In genomic region chr6:143166452-143167357, GRCm38 (mm10) we compare ENCODE assay signal across 8 mouse cellular contexts. TPM values are rescaled to one million over a fixed set of nuclear protein-coding genes. Genes with fewer than 3 reads are reported as not detected.
A peak's percentile ranks its signal among the peaks of the same experiment; 100 is the strongest.
DNase-seq lines count a peak whose midpoint lies in the region; ATAC-seq and TF ChIP-seq lines count a peak whose summit lies in the region.

Gene Etnk1 (plus strand): TSS chr6:143167221.

- DNase-seq in ES-E14 (ENCODE audit: low read depth, low spot score): no peak
- peak; percentile 99 for DNase-seq in cerebellum, adult 11-12 months
- peak; percentile 94 for DNase-seq in heart, postnatal 25 days (ENCODE audit: low spot score)
- peak; percentile 98 to 100 for DNase-seq in layer of hippocampus, adult 18-20 months (ENCODE audit: low spot score in 2 of 2)
- peak; percentile 95 for DNase-seq in lung, adult 2 months
- peak; percentile 97 to 99 for DNase-seq in thymus, adult 18-20 months

- H3K27me3 ChIP-seq in forebrain, embryonic 15.5 days: no peaks in the 10 kb centered on the region

- in situ Hi-C loops in ES-E14 (cut with MboI; ENCODE audit: low sequenced_read_pairs in 2 of 2, unreplicated experiment in 2 of 2): no loop called here

- peak; percentile 97 for ATAC-seq in forebrain, embryonic 15.5 days (replicated peaks)
- peak; percentile 86 for ATAC-seq in neutrophil, adult 5-6 weeks (ENCODE audit: extremely low read depth, insufficient number of reproducible peaks, low FRiP score, poor library complexity, severe bottlenecking)

- peak within 1 kb of the TSS; percentile 83 for H3K4me2 ChIP-seq in forebrain, embryonic 15.5 days (replicated peaks)

- intact Hi-C loops in heart, postnatal 25 days (cut with DNase I): loop anchor here (2.0 kb wide), 1 partner anchor 68 kb away; no protein-coding TSS in a partner anchor

- H3K27ac ChIP-seq in ES-E14 (ENCODE audit: insufficient read depth, low read depth, low read length, poor library complexity, severe bottlenecking): peak within 1 kb of the TSS; percentile 94
- peak within 1 kb of the TSS; percentile 94 for H3K27ac ChIP-seq in forebrain, embryonic 15.5 days (replicated peaks)

- H3K36me3 ChIP-seq in ES-E14 (ENCODE audit: control insufficient read depth, insufficient read depth, low read length, poor library complexity, severe bottlenecking): peaks cover 13% of the 10 kb centered on the region
- 0 out of 2 replicates have a peak, but pooled peaks cover 4% of the 10 kb centered on the region for H3K36me3 ChIP-seq in forebrain, embryonic 15.5 days

- under 1% methylated on average over 80 of the region's 81 CpGs for whole genome bisulfite sequencing in forebrain, embryonic 15.5 days
- whole genome bisulfite sequencing in lung, adult 2 months: 1% methylated on average over 80 of the region's 81 CpGs

- H3K9ac ChIP-seq in ES-E14 (ENCODE audit: insufficient read depth, low read depth, low read length, poor library complexity, severe bottlenecking): peak within 1 kb of the TSS; percentile 95
- peak within 1 kb of the TSS; percentile 91 for H3K9ac ChIP-seq in forebrain, embryonic 15.5 days (replicated peaks)

- TF ChIP-seq CTCF in lung, adult 2 months (IDR thresholded peaks at IDR 0.05; ENCODE audit: insufficient read depth, low read length): peak; percentile 5; the same call in 1 of the 2 replicates

- H3K4me1 ChIP-seq in ES-E14 (ENCODE audit: control insufficient read depth in 2 of 2, insufficient read depth in 2 of 2, low read length in 2 of 2, poor library complexity in 1 of 2): peaks cover 6 to 18% of the 10 kb centered on the region in 2 experiments
- H3K4me1 ChIP-seq in forebrain, embryonic 15.5 days: peaks cover 34% of the 10 kb centered on the region
- peaks cover 6% of the 10 kb centered on the region; the same call in 1 of the 2 replicates for H3K4me1 ChIP-seq in lung, adult 2 months (ENCODE audit: control insufficient read depth, insufficient read depth, low read length)

- H3K9me3 ChIP-seq in ES-E14 (ENCODE audit: control insufficient read depth, insufficient read depth, low read depth, low read length): no peaks in the 10 kb centered on the region
- no peaks in the 10 kb centered on the region for H3K9me3 ChIP-seq in forebrain, embryonic 15.5 days

- H3K4me3 ChIP-seq in ES-E14 (ENCODE audit: insufficient read depth in 1 of 2, low read depth in 1 of 2, low read length in 2 of 2, poor library complexity in 1 of 2, severe bottlenecking in 1 of 2): peak within 1 kb of the TSS; percentile 83 to 95
- peak within 1 kb of the TSS; percentile 96 for H3K4me3 ChIP-seq in forebrain, embryonic 15.5 days
- H3K4me3 ChIP-seq in lung, adult 2 months (replicated peaks; ENCODE audit: extremely low read depth, low read depth, low read length): peak within 1 kb of the TSS; percentile 64

- peak; percentile 86 for TF ChIP-seq POLR2A in lung, adult 2 months (IDR thresholded peaks at IDR 0.05; ENCODE audit: borderline replicate concordance, extremely low read depth, low read depth, low read length)

TF ChIP-seq in ES-E14, 5 proteins besides CTCF, POLR2A, EP300 and RAD21:
- TF ChIP-seq ZC3H11A (IDR thresholded peaks at IDR 0.05; ENCODE audit: borderline replicate concordance, low read depth, low read length) (peak; percentile 93), HCFC1 (IDR thresholded peaks at IDR 0.05; ENCODE audit: borderline replicate concordance, insufficient read depth, low read length) (no peak; the same call in 1 of the 2 replicates)
TF ChIP-seq in ES-E14: peak in this region for 1.

RNA-seq across cellular contexts. Expression of gene Etnk1, which starts in this region (rescaled TPM):
- total RNA-seq in ES-E14 (2012; rRNA removed): 75.7 and 82.5 TPM in 2 replicates
- polyA plus RNA-seq in forebrain, embryonic 15.5 days (2015; fragmentation: Nextera tagmentation; extraction: Ambion mirVana): 31.8 and 33.5 TPM in 2 replicates
- 10 to 100 TPM; 23.1 to 26.1 TPM for total RNA-seq in heart, postnatal 25 days (2021)
- total RNA-seq in layer of hippocampus, adult 18-20 months (2021): 100 to 1,000 TPM; 170 to 175 TPM
- 25.9 and 38.7 TPM in 2 replicates for polyA plus RNA-seq in lung, adult 2 months (2012; rRNA removed)
- total RNA-seq in neutrophil, adult 5-6 weeks (2017): 199 and 208 TPM in 2 replicates
